Mouse (Mus musculus) midbrain, postnatal 0 days (tissue): ENCODE data around the gene Dpy30. TPM values are rescaled to one million over a fixed set of nuclear protein-coding genes. Genes with fewer than 3 reads are reported as not detected.

Experiments
- ATAC-seq: fragments of 200-750 bp; cut with Nextera tagmentation; 2 replicates; pipeline ENCODE4 v1.8.0; 2017; ENCODE audit warnings: moderate number of reproducible peaks, mild to moderate bottlenecking, moderate TSS enrichment, moderate library complexity; ENCODE audit not compliant: low FRiP score
- DNase-seq: peaks from one replicate; pipeline ENCODE4 v3.0.0-alpha.2; 2015; ENCODE audit warnings: low spot score
- H3K27ac ChIP-seq: fragments of 300-500 bp; sonication (generic); 2 replicates; pipeline ENCODE4 v1.5.1; 2014; ENCODE audit warnings: low read depth, mild to moderate bottlenecking, low read length, mixed read lengths
- H3K27me3 ChIP-seq: fragments of 300-500 bp; sonication (generic); 2 replicates; pipeline ENCODE4 v1.6.1; 2014; ENCODE audit warnings: low read length, control low read depth, mixed read lengths; ENCODE audit not compliant: insufficient read depth
- H3K36me3 ChIP-seq: fragments of 300-500 bp; sonication (generic); 2 replicates; pipeline ENCODE4 v1.6.1; 2014; ENCODE audit warnings: low read length, control low read depth, mixed read lengths; ENCODE audit not compliant: insufficient read depth
- H3K4me1 ChIP-seq: fragments of 300-500 bp; sonication (generic); 2 replicates; pipeline ENCODE4 v1.6.1; 2014; ENCODE audit warnings: mild to moderate bottlenecking, control low read depth, antibody characterized with exemption, low read length, mixed read lengths; ENCODE audit not compliant: insufficient read depth
- H3K4me2 ChIP-seq: fragments of 300-500 bp; sonication (generic); 2 replicates; pipeline ENCODE4 v1.6.1; 2014; ENCODE audit warnings: low read depth, mild to moderate bottlenecking, low read length, mixed read lengths; ENCODE audit not compliant: poor library complexity, severe bottlenecking
- H3K4me3 ChIP-seq: fragments of 300-500 bp; sonication (generic); 2 replicates; pipeline ENCODE4 v1.5.1; 2014; ENCODE audit warnings: low read depth, mild to moderate bottlenecking, low read length, moderate library complexity
- H3K9ac ChIP-seq: fragments of 300-500 bp; sonication (generic); replicated peaks from 2 replicates; pipeline ENCODE4 v1.6.1; 2014; ENCODE audit warnings: mild to moderate bottlenecking, low read length, moderate library complexity, mixed read lengths; ENCODE audit not compliant: poor library complexity, severe bottlenecking
- H3K9me3 ChIP-seq: fragments of 300-500 bp; sonication (generic); 2 replicates; pipeline ENCODE4 v1.6.1; 2016; ENCODE audit warnings: low read length, control low read depth
- CTCF ChIP-seq: IDR thresholded peaks from 2 replicates; pipeline ENCODE4 v1.5.1; 2016; ENCODE audit warnings: antibody characterized with exemption, mild to moderate bottlenecking
- WGBS: fragments of 180-500 bp; shearing (Covaris S2); extraction: QIAGEN DNeasy Blood & Tissue Kit; methylation state at CpG from one replicate; pipeline ENCODE4 v1.1.7; 2014; 5-methylcytosine and 5-hydroxymethylcytosine counted together
- polyA plus RNA-seq: library from polyadenylated mRNA; unstranded; fragments of >200 nt; fragmentation: Nextera tagmentation; extraction: Ambion mirVana; gene quantifications from 2 replicates; pipeline ENCODE4 v1.2.1, GENCODE M21; 2015
- total RNA-seq: library from RNA; depleted of rRNA; stranded (reverse); fragments of >200 nt; gene quantifications from 2 replicates; pipeline ENCODE4 v1.2.3, GENCODE M21; 2014

Gene Dpy30
- total and polyA plus RNA-seq, 2 experiments from 2014 or later = 68.0 to 230 TPM

DNA sequence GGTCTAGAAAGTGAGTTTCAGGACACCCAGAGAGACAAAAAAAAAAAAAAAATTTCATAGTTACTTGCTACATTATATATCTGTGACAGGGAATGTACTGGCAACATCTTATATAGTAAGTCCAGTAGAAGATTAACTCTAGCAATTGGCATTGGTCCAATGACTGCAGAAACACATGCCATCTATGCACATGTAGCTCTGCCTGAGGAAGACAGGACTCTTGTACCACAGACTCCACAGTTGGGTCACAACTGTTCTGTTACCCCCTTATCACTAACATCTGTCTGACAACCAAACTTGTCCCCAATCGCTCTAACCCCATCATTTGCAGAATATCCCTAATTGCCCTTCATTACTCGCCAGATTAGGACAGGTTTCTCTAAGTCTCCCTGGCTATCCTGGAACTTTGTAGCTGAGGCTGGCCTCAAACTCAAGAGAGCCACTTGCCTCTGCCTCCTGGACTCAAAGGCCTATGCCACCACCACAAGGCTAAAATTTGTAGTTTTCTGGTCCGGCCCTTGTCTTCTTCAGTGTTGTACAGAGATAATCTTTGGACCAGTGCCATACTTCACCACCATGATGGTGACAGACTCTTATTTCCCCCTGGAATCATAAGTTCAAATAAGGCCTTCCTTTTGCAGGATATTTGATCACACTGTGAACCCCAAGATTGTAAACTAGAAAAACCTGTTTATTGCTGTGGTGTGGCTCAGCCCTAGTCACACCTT lies 52.0 kb downstream of the Dpy30 start:
- no peaks in the 10 kb centered on the region for H3K4me1 ChIP-seq
- DNase-seq = peak; percentile 12
- no peak overlapping the region for H3K27ac ChIP-seq
- no peak overlapping the region for H3K9ac ChIP-seq
- no peaks in the 10 kb centered on the region for H3K27me3 ChIP-seq
- no peaks in the 10 kb centered on the region for H3K9me3 ChIP-seq
- no peak for ATAC-seq
- no peaks in the 10 kb centered on the region for H3K36me3 ChIP-seq
- H3K4me2 ChIP-seq = no peak overlapping the region
- no peak for TF ChIP-seq CTCF
- no peak overlapping the region for H3K4me3 ChIP-seq
- WGBS = 96% methylated on average over 3 of the region's 3 CpGs

DNA sequence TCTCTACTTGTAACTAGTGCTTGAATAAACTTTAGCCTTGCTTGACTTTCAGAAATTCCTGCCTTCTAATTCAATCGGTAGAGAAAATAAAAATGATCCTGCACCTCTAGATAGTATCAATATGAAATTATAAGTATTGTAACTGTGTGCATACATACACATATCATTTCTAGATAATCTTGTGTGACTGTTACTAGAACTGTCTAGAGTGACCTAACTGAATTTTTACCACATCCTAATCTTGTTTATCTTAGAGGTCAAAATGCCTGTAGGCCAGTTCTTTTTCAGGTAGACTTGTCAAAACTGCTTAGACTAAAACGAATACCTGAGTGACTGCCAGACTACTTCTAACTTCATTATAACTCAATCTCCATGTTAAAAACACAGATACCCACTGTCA lies 53.5 kb downstream of the Dpy30 start:
- Histone ChIP-seq H3K4me3 (no peak overlapping the region), H3K4me2 (no peak overlapping the region), H3K36me3 (no peaks in the 10 kb centered on the region), H3K4me1 (peaks cover 3% of the 10 kb centered on the region; the same call in 1 of the 2 replicates), H3K27ac (no peak overlapping the region), H3K9me3 (no peaks in the 10 kb centered on the region), H3K9ac (no peak overlapping the region), H3K27me3 (no peaks in the 10 kb centered on the region)
- TF ChIP-seq CTCF = no peak
- 84% methylated on average over 2 of the region's 2 CpGs for WGBS
- DNase-seq = no peak
- no peak for ATAC-seq

DNA sequence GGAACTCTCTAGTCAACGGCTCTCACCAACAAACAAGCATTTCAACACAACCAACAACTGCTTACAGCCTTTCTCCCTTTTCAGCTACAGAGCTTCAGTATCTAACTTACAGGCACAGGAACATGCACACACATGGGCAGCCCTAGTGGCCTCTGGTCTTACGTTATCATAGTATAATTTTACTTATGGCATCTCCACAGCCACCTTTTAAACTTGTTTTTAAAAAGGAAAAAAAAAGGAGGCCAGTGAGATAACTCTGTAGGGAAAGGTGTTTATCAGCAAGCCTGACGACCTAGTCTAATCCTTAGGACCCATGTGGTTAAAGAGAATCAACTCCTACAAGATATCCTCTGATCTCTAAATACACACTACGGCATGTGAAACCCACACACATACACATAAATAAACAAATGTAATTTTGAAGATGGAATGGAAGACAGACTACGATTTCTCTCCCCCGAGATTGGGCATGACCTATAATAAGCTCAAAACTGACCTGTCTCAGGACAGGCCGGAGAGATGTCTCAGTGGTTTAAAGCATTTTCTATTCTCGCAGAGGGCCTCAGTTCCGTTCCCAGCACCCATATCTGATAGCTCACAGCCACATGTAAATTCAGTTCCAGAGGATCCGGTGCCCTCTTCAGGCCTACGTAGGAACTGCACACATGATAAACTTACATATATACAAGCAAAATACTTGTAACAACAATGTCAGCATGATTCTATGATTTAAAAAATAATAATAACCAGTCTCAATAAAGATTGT lies 56.1 kb downstream of the Dpy30 start:
- Histone ChIP-seq H3K4me2 (no peak overlapping the region), H3K9ac (no peak overlapping the region), H3K27ac (no peak overlapping the region), H3K4me3 (no peak overlapping the region), H3K9me3 (no peaks in the 10 kb centered on the region), H3K27me3 (no peaks in the 10 kb centered on the region), H3K4me1 (peaks cover 9% of the 10 kb centered on the region; the same call in 1 of the 2 replicates), H3K36me3 (no peaks in the 10 kb centered on the region)
- DNase-seq = no peak
- no peak for ATAC-seq
- WGBS = 91% methylated on average over 11 of the region's 11 CpGs
- peak; percentile 40; the same call in 1 of the 2 replicates for TF ChIP-seq CTCF

DNA sequence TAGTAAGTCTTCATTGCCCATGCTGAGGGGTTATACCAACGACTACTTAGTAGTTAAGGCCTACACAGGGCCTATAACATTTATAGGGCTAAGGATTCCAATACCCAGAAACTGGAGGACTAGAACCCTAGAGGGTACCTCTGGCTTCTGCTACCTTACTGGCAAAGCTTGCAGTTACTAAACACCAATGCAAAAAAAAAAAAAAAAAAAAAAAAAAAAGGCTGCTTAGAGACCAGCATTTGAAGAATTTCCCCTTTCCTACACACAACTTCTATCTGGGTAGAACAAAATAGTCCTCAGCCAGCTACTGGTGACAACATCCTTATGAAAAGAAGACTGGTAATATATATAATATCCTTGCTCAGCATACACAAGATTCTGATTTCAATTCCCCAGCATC lies 58.1 kb downstream of the Dpy30 start:
- H3K9ac ChIP-seq = no peak overlapping the region
- TF ChIP-seq CTCF = no peak
- WGBS = 52% methylated on average over 1 of the region's 1 CpGs

DNA sequence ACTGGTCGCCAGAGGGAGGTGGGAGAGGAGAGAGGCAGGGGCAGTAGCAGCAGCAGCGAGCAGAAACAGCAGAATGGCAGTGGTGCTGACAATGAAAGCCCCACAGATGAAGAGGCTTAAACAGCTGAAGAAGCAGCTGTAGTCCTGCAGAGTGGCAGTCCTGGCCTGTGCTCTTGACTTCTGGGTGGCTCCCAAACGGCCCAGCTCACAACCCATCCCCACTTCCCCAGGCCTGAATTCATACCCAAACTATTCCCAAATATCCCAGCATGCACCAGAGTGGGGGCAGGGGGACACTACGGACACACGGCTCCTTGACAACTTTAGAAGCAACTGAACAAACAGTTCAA lies 58.6 kb downstream of the Dpy30 start:
- Histone ChIP-seq H3K36me3 (no peaks in the 10 kb centered on the region), H3K9ac (0 out of 2 replicates have a peak overlapping the region, but pooled peaks have one; percentile 9), H3K4me2 (no peak overlapping the region), H3K4me3 (no peak overlapping the region), H3K9me3 (no peaks in the 10 kb centered on the region), H3K4me1 (peaks cover 9% of the 10 kb centered on the region; the same call in 1 of the 2 replicates), H3K27me3 (no peaks in the 10 kb centered on the region), H3K27ac (peak overlapping the region; percentile 47; the same call in 1 of the 2 replicates)
- ATAC-seq (no peak), DNase-seq (peak; percentile 22)
- 4% methylated on average over 5 of the region's 5 CpGs for WGBS
- peak; percentile 39 for TF ChIP-seq CTCF

More for the DNA sequence above, 58.1 kb downstream of the Dpy30 start:
- Histone ChIP-seq H3K4me3 (no peak overlapping the region), H3K9me3 (no peaks in the 10 kb centered on the region), H3K4me1 (peaks cover 9% of the 10 kb centered on the region; the same call in 1 of the 2 replicates), H3K27me3 (no peaks in the 10 kb centered on the region), H3K27ac (peak overlapping the region; percentile 47; the same call in 1 of the 2 replicates), H3K4me2 (no peak overlapping the region), H3K36me3 (no peaks in the 10 kb centered on the region)
- no peak for DNase-seq
- no peak for ATAC-seq
